Mouse (Mus musculus): ENCODE data around the gene Crb1.

- TF ChIP-seq CTCF (IDR thresholded peaks at IDR 0.05; ENCODE audit: insufficient read depth, low read depth, low read length), result no peak
- no peak for TF ChIP-seq POLR2A (IDR thresholded peaks at IDR 0.05; ENCODE audit: insufficient read depth, low read depth, low read length)
These were observed 223.4 kb downstream of the Crb1 start for GRCm38 (mm10) chr1:139153493-139153892.

All from olfactory bulb, adult 2 months (tissue).